Mouse (Mus musculus) common myeloid progenitor, adult 5-6 weeks (primary cell): ENCODE results near the gene Wbp1. TPM values are rescaled to one million over a fixed set of nuclear protein-coding genes. Genes with fewer than 3 reads are reported as not detected.

ENCODE experiments used
- ATAC-seq: replicated peaks from 2 replicates; pipeline ENCODE4 v1.8.0; 2016; ENCODE audit warnings: low read depth, mild to moderate bottlenecking, moderate TSS enrichment, inconsistent platforms; ENCODE audit not compliant: poor library complexity, severe bottlenecking
- total RNA-seq: library from RNA; stranded (forward); fragments of 200-1000, 187-1606 nt; gene quantifications from 2 replicates; pipeline ENCODE4 v1.2.3, GENCODE M21; 2017

Wbp1 gene
- total RNA-seq, 1 experiment from 2014 or later: 85.3 TPM

- ATAC-seq: peak; percentile 16
These were observed 2.3 kb downstream of the Wbp1 start for GRCm38 (mm10) chr6:83118825-83119733.

DNA sequence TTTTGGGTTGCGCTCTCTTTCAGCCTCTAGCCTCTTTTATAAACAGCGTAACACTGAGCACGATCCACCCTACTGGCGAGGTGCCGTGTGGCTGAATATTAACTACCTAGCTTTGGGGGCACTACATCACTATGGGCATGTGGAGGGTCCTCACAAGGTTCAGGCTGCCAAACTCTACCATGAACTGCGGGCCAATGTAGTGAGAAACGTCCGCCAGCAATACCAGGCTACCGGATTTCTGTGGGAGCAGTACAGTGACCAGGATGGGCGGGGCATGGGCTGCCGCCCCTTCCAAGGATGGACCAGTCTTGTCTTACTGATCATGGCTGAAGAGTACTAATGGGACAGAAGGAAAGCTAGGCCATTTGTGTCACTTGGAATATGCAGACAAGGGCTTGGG is 3.0 kb downstream of the Wbp1 start:
- ATAC-seq: no peak

DNA sequence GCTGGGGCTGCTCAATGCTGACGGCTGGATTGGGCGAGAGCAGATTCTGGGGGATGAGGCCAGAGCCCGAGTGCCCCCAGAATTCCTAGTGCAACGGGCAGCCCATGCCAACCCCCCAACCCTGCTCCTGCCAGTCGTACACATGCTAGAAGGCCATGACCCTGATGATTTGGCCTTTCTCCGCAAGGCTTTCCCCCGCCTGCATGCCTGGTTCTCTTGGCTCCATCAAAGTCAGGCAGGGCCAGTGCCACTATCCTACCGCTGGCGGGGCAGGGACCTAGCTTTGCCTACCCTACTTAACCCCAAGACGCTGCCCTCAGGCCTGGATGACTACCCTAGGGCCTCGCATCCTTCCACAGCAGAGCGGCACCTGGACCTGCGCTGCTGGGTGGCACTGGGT is 3.7 kb downstream of the Wbp1 start:
- ATAC-seq: no peak

DNA sequence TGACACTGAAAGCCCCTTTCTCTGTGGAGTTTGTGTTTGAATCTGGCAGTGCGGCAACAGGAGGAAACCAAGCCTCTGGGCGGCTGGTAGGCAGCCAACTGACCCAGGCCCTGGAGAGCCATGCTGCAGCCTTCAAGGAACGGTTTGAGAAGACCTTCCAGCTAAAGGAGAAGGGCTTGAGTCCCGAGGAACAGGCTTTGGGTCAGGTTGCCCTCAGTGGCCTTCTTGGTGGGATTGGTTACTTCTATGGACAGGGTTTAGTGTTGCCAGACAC is 4.3 kb downstream of the Wbp1 start:
- ATAC-seq: no peak

DNA sequence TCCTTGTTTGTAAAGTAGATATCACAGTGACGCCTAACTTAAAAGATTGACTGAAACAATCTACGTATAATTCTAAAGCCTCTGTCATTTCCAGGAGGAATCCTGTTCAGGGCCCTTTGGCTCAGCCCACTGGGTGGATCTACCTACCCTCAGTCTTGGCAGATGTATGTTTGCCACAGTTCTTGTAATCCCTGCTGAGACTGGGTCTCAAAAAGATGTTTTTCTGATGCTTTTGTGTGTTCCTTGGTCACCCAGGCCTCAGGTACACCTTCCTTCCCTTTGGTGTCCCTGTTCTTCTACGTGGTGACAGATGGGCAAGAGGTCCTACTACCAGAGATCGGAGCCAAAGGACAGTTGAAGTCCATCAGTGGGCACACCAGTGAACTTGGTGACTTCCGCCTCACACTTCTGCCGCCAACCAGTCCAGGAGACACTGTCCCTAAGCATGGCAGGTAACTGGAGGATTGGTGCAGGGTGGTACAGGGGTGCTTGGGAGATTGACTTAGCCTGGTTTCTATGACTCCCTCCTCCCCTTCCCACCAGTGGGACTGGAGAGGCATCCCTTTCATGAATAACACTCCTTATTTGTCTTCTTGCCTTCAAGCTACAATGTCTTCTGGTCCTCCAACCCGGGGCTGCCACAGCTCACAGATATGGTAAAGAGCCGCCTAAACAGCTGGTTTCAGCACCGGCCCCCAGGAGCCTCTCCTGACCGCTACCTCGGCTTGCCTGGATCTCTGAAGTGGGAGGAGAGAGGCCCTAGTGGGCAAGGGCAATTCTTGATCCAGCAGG is 4.8 kb downstream of the Wbp1 start:
- no peak for ATAC-seq

GRCm38 (mm10) chr6:83115682-83116372 is 5.5 kb downstream of the Wbp1 start:
- no peak for ATAC-seq

DNA sequence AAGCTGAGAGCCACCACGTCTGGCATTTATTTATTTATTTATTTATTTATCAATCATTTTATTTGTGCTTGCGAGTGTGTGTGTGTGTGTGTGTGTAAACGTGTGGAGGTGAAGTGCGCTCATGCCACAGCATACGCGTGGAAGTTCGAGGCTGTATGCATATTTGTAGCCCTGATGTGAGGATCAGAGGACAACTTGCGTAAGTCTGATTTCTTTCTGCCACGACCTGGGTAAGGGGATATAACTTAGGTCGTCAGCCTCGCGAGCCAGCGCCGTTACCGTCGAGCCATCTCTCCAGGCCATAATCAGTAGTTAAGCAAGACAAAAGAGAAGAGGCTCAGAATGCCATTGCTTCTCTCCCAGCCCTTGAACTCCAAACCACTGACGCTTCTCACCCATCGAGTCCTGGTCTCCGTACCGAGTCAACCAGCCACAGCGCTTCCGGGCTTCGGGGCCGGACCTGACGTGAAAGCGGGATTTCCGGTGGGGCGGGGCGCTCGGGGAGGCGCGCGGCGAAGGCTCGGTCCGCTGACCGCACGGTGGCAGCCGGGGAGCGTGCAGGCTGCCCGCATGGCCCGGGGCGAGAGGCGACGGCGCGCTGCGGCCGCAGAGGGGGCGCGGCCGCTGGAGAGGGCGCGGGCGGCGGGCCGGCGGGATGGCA is 6.2 kb downstream of the Wbp1 start, which contains the start of gene Mogs:
TSS of gene Mogs (plus strand) at position 486 of the 661 bp plus-strand sequence.
- ATAC-seq: peak; percentile 86

DNA sequence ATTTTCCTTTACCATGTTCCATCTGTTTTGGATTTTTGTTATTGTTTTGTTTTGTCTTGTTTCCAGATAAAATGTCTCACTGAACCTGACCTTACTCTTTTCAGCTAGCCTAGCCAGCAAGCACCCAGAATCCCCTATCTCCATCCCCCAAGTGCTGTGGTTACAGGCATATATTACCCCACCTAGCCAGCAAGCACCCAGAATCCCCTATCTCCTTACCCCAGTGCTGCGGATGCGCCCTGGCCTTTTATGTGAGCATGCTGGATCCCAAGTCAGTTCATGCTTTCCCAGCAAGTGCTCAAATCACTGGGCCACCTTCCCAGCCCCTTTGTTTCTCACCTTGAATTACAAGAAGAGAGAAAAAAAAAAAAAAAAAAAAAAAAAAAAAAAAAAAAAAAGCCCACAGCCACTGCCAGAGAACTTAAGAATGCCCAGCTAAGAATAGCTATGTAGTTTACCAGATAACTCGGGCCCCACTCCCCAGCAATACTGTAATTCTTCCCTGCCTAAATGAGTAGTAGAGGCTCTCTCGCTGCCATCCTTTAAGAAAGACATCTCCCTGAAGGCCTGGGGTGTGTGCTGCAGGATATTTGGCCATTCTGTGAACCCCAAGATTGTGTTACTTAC is 9.7 kb downstream of the Wbp1 start:
- ATAC-seq: no peak

DNA sequence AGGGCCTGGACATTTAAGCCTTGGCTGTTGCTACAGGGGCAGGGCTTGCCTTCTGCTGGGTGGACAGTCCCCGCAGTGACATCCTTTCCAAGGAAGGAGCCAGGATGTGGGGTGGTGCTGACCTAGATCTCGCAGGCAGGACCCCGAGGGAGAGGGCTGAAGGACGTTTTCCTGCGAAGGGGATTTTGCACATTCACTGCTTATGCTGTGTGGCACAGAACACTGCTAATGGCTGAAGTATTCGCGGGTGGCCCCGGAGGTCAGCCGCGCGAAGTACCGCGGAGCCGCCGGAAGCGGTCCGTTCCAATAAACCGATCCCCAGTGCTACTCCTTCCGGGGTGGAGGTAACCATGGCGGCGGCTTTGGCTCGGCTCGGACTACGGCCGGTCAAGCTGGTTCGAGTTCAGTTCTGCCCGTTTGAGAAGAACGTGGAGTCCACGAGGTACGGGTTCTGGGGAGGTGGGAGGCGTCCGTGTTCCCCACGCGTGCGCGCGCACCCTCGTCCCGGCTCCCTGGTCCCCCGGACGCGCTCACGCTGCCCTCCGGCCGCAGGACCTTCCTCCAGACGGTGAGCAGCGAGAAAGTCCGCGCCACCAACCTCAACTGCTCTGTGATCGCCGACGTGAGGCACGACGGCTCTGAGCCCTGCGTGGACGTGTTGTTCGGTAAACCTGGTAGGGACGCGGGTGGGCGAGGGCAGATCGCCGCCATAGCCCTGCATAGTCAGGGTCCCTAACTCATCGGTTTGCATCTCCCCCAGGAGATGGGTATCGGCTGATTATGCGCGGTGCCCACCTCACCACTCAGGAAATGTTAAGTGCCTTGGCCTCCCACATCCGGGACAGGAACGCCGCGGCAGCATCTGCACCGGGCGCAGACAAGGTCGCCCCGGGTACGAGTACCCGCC is 12.3 kb downstream of the Wbp1 start, which contains the start of gene Mrpl53:
TSS of gene Mrpl53 (plus strand) at position 279 of the 907 bp plus-strand sequence.
- ATAC-seq: peak; percentile 65

DNA sequence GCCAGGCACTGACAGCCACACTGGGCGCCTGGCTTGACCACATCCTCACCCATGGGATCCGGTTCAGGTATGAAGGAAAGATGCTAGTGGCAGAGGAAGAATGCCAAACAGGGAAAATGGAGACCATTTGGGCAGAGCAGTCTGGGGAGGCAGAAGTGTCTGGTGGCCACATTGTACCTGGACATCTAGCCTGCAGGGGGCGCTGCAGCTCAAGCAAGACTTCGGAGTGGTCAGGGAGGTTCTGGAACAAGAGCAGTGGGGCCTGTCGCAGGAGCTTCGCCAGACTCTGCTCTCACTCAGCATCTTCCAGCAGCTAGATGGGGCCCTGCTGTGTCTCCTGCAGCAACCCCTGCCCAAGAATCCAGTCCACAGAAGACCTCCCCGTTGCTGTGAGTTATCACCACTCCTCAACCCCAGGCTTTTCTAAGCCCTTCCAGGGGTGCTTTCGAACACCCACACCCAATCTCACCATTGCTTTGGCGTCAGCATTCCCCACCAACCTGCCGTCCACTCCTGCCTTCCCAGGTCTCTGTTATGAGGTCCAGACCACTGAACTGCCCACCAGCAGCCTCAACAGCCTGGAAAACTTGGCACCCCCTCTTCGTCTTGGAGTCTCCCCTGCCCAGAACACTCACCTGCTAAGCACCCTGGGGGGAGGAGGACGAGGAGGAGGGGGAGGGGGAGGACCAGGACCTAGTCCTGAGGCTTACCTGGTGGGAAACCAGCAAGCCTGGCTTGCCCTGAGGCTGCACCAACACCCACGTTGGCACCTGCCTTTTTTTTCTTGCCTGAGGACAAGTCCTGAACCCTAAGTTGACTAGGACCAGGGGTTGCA is 13.6 kb downstream of the Wbp1 start:
- ATAC-seq: peak; percentile 71

DNA sequence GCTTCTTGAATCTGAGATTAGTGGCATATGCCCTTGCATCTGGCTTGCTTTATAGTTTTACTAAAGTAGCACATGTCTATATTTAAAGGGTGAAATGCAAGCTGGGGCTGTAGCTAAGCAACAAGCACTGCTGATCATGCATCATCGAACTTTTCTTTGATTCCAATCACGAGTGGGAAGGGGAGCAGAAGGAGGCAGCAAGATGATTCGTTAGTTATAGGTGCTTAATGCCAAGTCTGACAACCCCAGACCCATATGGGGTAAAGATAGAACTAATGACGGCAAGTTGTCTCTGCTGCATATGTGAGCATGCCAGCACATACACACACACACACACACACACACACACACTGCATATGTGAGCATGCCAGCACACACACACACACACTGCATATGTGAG is 17.2 kb downstream of the Wbp1 start:
- ATAC-seq: no peak

- no peak for ATAC-seq
These were observed 18.2 kb downstream of the Wbp1 start for GRCm38 (mm10) chr6:83103130-83103650.

DNA sequence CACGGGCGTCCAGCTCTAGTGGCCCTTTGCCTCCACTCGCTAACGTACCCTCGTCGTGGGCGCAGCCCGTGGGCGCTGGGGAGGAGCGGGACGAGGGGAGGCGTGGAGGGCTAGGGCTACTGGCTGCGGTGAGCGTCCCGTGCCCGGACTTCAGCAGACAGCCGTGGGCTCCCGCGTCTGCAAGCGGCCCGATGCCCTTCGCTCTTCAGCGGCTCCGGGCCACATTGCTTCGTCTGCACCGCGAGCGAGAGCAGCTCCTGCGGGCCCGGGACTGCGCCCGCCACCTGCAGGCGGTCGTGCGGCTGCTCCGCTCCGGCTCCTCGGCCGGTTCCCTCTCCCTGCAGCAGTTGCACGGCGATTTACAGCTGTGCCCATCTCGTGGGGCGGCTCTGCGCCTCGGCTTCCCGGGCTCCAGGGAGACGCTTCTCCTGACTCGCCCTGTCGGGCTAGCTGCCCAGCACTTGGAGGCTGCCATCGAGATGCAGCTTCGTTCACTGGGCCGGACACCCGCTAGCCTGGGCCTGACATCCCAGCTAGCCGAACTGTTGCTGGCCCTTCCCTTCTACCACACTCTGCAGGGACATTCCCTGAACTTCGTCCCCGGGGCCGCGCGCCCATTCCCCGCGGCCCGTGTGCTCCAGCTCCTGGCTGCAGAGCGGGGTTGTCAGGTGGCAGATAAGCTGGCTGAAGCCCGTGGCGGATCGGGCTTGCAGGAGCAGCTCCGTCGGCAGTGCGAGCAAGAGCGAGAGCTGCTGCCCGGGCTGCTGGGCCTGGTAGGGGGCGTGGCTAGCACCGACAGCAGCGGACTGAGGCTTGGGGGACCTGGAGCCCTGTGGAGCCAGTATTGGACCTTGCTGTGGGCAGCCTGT is 19.4 kb downstream of the Wbp1 start:
- ATAC-seq: peak; percentile 60

DNA sequence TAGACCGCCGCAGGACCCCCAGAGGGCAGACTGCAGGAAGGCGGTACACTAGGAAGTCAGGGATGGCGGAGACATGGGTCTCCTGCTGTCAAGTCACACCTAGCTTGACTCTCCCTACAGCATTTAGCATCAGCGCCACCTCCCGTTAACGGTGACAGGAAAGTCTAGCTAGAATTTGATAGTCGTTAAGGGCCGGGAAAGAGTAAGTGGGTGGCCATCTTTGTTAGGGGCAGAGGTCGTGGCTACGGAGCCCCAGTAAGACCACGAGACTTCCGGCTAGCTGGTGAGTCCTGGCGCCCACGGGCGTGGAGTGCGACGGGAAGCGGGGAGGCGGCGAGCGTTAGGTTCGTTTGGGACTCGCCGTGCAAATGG is 20.1 kb downstream of the Wbp1 start, which contains the start of the genes Ccdc142 and Gm42688:
TSS of gene Ccdc142 (plus strand) at position 286 of the 372 bp plus-strand sequence.
TSS of gene Gm42688 (plus strand) at position 302 of the 372 bp plus-strand sequence.
- peak; percentile 84 for ATAC-seq

- no peak for ATAC-seq
These were observed 22.9 kb downstream of the Wbp1 start for GRCm38 (mm10) chr6:83098411-83098810.

GRCm38 (mm10) chr6:83095968-83096367 is 25.4 kb downstream of the Wbp1 start:
- ATAC-seq: no peak
